Mouse (Mus musculus): ENCODE measurements around the gene Rhof. TPM values are rescaled to one million over a fixed set of nuclear protein-coding genes. Genes with fewer than 3 reads are reported as not detected.

Gene Rhof
- polyA plus RNA-seq, 1 experiment = 9.3 TPM

- peak; percentile 60 for DNase-seq (ENCODE audit: low read depth)
- TF ChIP-seq CTCF (IDR thresholded peaks at IDR 0.05; ENCODE audit: borderline replicate concordance, extremely low read depth, insufficient read depth, insufficient read length) = peak; percentile 45; the same call in 1 of the 2 replicates
- TF ChIP-seq POLR2A (IDR thresholded peaks at IDR 0.05; ENCODE audit: borderline replicate concordance, extremely low read depth, insufficient read depth, insufficient read length, poor library complexity, severe bottlenecking) = no peak
Observed at GRCm38 (mm10) chr5:123059757-123060520, 72.6 kb downstream of the Rhof start.

- TF ChIP-seq POLR2A (IDR thresholded peaks at IDR 0.05; ENCODE audit: borderline replicate concordance, extremely low read depth, insufficient read depth, insufficient read length, poor library complexity, severe bottlenecking) (no peak), CTCF (IDR thresholded peaks at IDR 0.05; ENCODE audit: borderline replicate concordance, extremely low read depth, insufficient read depth, insufficient read length) (no peak)
- DNase-seq (ENCODE audit: low read depth) = no peak
Observed at GRCm38 (mm10) chr5:123058251-123059102, 74.0 kb downstream of the Rhof start.

- TF ChIP-seq POLR2A (IDR thresholded peaks at IDR 0.05; ENCODE audit: borderline replicate concordance, extremely low read depth, insufficient read depth, insufficient read length, poor library complexity, severe bottlenecking) = peak; percentile 55; the same call in 1 of the 2 replicates
- TF ChIP-seq CTCF (IDR thresholded peaks at IDR 0.05; ENCODE audit: borderline replicate concordance, extremely low read depth, insufficient read depth, insufficient read length) = peak; percentile 49; the same call in 1 of the 2 replicates
- DNase-seq (ENCODE audit: low read depth) = peak; percentile 100
Observed at GRCm38 (mm10) chr5:123057366-123058250, 74.9 kb downstream of the Rhof start.

Other genes starting within 250 kb of the Rhof start
- 81.7 and 102 TPM in 2 replicates for gene Kdm2b, start 142.9 kb downstream of the Rhof start, polyA plus RNA-seq (2012; rRNA removed)
- 21.2 and 23.6 TPM in 2 replicates for gene Orai1, start 117.6 kb downstream of the Rhof start, polyA plus RNA-seq (2012; rRNA removed)
- 0.16 and 0.59 TPM in 2 replicates for gene Morn3, start 85.7 kb downstream of the Rhof start, polyA plus RNA-seq (2012; rRNA removed)
- gene Tmem120b, start 64.3 kb downstream of the Rhof start, polyA plus RNA-seq (2012; rRNA removed) = 13.9 and 16.0 TPM in 2 replicates
- gene Setd1b, start 9.5 kb upstream of the Rhof start, polyA plus RNA-seq (2012; rRNA removed) = 7.3 and 21.0 TPM in 2 replicates
- gene Psmd9, start 36.7 kb upstream of the Rhof start, polyA plus RNA-seq (2012; rRNA removed) = 36.2 and 41.2 TPM in 2 replicates
- gene Hpd, start 50.0 kb upstream of the Rhof start, polyA plus RNA-seq (2012; rRNA removed) = not detected in 2 replicates
- gene Wdr66, start 119.4 kb upstream of the Rhof start, polyA plus RNA-seq (2012; rRNA removed) = 2.1 and 2.7 TPM in 2 replicates
- 46.4 and 53.2 TPM in 2 replicates for gene Bcl7a, start 211.1 kb upstream of the Rhof start, polyA plus RNA-seq (2012; rRNA removed)

Measured in brain, embryonic 14.5 days (tissue).